Mouse (Mus musculus): Measurements from ENCODE around the gene Rab38.

GRCm38 (mm10) chr7:88395745-88396144 is 34.3 kb upstream of the Rab38 start:
- TF ChIP-seq CTCF (IDR thresholded peaks at IDR 0.05; ENCODE audit: low read depth) (no peak), EP300 (IDR thresholded peaks at IDR 0.05; ENCODE audit: low read depth) (no peak)
